Mouse (Mus musculus) adrenal gland, postnatal 25 days (tissue): ENCODE results near the gene Msh3. TPM values are rescaled to one million over a fixed set of nuclear protein-coding genes. Genes with fewer than 3 reads are reported as not detected.
"Not testable (repeated sequence)": the region's sequence is repeated elsewhere in the genome, so short reads cannot be mapped to it uniquely, and the experiment has no call there.

Experiments
- DNase-seq: peaks from one replicate; pipeline ENCODE4 v3.0.0; 2021; ENCODE audit warnings: mixed read lengths
- total RNA-seq: library from RNA; stranded (reverse); gene quantifications from 2 replicates; pipeline ENCODE4 v1.2.3, GENCODE M21; 2021

Msh3 gene
- total RNA-seq, 1 experiment from 2014 or later, result 38.8 TPM

- DNase-seq, result no peak
Measured at GRCm38 (mm10) chr13:92252331-92252730, 102.5 kb downstream of the Msh3 start.

DNA sequence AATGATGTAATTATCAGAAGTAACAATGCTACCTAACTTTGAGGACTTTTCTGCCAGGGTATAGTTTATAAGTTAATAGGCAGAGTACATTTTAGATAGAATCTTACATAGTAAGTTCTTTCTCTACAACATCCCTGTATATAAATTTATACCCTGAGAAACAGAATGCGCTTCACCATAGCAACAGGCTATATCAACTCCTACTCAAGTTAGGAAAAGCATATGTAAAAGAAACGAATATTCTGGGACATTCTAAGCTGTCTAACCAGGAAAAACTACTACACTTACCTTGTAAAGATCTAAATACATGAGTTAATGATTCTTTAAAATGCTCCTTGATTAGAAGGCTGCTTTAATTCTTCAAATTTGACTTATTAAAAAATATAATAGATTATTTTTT lies 107.2 kb downstream of the Msh3 start:
- DNase-seq, result no peak

DNA sequence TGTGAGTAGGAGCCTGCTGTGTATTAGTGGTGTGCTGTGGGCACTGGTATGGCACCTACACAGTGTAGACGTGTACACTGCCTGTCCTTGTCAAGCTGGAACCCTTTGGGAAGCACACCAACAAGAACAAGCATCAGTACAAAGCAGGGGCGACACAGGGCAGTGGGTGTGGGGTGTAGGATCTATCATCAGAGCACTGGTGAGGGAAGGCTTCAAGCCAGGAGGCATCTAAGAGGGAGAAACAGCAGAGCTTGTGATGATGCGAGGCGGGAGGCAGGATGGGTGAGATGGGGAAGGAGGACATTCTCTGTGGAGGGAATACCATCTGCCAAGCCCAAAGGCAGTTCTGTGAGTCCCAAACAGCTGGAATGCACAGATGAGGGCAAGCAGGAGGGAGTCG lies 107.8 kb downstream of the Msh3 start:
- no peak for DNase-seq

DNA sequence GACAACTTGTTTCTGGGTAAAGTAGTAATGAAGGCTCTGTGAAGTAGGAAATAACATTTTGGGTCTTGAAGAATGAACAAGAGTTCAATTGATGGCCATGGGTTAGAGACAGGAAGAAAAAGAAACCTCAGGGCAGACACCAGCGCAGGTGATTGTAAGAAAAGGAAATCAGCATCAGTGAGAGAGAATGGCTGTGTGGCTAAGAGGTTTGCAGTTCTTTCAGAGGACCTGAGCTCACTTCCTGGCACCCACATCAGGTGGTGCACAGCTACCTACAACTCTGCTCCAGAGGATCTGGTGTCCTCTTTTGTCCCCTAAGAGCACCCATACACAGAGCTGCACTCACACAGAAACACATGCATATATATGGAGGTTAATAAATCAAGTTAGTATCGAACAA lies 110.1 kb downstream of the Msh3 start:
- DNase-seq, result no peak

GRCm38 (mm10) chr13:92241426-92241825 lies 113.4 kb downstream of the Msh3 start:
- DNase-seq, result peak; percentile 15

GRCm38 (mm10) chr13:92237887-92238286 lies 116.9 kb downstream of the Msh3 start:
- no peak for DNase-seq

- no peak for DNase-seq
Measured at GRCm38 (mm10) chr13:92237016-92237415, 117.8 kb downstream of the Msh3 start.

GRCm38 (mm10) chr13:92232076-92232938 lies 122.5 kb downstream of the Msh3 start:
- no peak for DNase-seq

- DNase-seq, result no peak
Measured at GRCm38 (mm10) chr13:92228037-92228436, 126.8 kb downstream of the Msh3 start.

- DNase-seq, result no peak
Measured at GRCm38 (mm10) chr13:92223567-92223966, 131.2 kb downstream of the Msh3 start.

DNA sequence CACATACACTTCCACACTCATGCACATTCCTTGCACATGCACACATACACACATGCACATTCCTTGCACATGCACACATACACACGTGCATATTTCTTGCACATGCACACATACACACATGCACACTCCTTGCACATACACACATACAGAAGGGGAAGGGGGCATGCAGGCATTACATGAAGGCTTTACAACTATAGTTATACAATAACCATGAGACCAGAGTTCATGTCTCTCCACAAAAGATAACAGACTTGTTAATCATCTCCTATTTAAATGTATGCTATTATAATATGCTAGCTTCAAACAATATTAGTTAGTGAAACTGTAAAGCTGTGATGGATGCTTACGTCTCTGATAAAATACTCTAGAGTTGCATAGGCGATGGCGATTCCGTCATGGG lies 132.0 kb downstream of the Msh3 start:
- no peak for DNase-seq

DNA sequence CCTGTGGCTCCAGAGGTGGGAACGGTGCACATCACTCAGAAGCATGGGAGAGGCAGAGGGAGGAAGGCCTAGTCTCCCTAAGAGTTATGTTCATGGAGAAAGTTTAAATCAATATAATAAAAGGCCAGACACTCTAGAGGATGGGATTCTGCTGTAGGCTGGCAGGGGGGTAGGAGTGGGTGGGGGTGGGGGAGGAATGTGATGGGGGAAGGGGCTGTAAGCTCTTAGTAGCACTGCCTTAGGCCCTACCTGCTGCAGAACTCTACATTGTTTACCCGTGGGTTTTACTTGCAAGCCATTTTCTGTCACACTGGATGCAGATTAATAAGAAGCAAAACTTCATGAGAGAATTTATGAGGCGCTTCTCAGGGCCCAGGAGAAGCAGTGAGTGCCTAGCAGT lies 135.0 kb downstream of the Msh3 start:
- DNase-seq, result no peak

DNA sequence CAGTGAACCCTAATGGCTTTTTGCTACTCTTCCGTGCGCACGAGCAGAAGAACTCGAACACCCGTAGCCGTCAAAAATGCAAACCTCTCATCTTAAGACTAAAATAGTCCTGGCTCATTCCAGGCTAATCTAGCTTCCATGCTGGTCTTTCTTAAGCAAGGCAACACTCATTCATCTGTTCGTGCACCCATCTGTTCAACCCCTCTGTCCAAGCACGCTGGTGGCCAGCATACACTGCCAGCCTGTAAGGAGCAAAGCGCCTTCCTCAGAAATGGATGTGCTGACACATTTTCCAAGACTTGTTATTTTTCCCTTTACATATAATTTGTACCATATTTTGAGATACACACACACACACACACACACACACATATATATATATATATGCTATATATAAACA lies 137.6 kb downstream of the Msh3 start:
- no peak for DNase-seq

GRCm38 (mm10) chr13:92196860-92197259 lies 157.9 kb downstream of the Msh3 start:
- DNase-seq, result no peak

DNA sequence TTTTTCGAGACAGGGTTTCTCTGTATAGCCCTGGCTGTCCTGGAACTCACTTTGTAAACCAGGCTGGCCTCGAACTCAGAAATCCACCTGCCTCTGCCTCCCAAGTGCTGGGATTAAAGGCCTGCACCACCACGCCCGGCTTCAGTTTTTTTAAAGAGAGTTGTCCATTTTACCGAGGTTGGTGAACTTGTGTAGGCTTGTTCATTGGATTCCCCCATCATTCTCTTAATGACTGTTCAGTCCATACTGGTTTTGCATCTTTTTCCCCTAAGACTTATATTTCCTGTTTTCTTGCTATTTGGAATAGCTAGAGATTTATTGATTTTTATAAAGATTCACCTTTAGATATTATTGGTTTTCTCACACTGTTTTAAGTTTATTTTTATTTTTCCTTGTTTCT lies 161.0 kb downstream of the Msh3 start:
- not testable (repeated sequence) for DNase-seq

GRCm38 (mm10) chr13:92172686-92173085 lies 182.1 kb downstream of the Msh3 start:
- DNase-seq, result not testable (repeated sequence)

Other genes with a start within 250 kb of the Msh3 start
- 2.6 and 3.2 TPM in 2 replicates for gene Rasgrf2, start 223.3 kb downstream of the Msh3 start, total RNA-seq
- not detected in 2 replicates for gene Gm20379, start 49.0 kb downstream of the Msh3 start, total RNA-seq
- gene Dhfr, start 277 bp downstream of the Msh3 start, total RNA-seq, result 4.3 and 5.4 TPM in 2 replicates
- gene Ankrd34b, start 70.9 kb upstream of the Msh3 start, total RNA-seq, result 1.0 and 1.5 TPM in 2 replicates
- gene Fam151b, start 129.0 kb upstream of the Msh3 start, total RNA-seq, result 5.4 and 8.3 TPM in 2 replicates
- gene Zfyve16, start 175.9 kb upstream of the Msh3 start, total RNA-seq, result 25.6 and 27.4 TPM in 2 replicates
- not detected in 2 replicates for gene Spz1, start 221.2 kb upstream of the Msh3 start, total RNA-seq